Mouse (Mus musculus) cerebellum, postnatal 14 days (tissue): ENCODE measurements around the gene Apobec3.

Experiments
- DNase-seq, 2 experiments: peaks; one replicate each; pipeline ENCODE4 v3.0.0; 2021; ENCODE audit warnings: mixed read lengths in 2 of 2

The Apobec3 gene

GRCm38 (mm10) chr15:79951730-79952503 is 60.5 kb downstream of the Apobec3 start:
- DNase-seq: no peak

- no peak for DNase-seq
These were observed 61.2 kb downstream of the Apobec3 start for GRCm38 (mm10) chr15:79952504-79953231.

- no peak for DNase-seq
These were observed 62.0 kb downstream of the Apobec3 start for GRCm38 (mm10) chr15:79953470-79953869.

GRCm38 (mm10) chr15:79956559-79956958 is 65.1 kb downstream of the Apobec3 start:
- no peak for DNase-seq

GRCm38 (mm10) chr15:79958418-79958817 is 67.0 kb downstream of the Apobec3 start:
- DNase-seq: no peak

GRCm38 (mm10) chr15:79961366-79961921 is 70.0 kb downstream of the Apobec3 start:
- peak in 1 of 2 experiments; percentile 41 for DNase-seq

GRCm38 (mm10) chr15:79962661-79963060 is 71.2 kb downstream of the Apobec3 start:
- DNase-seq: peak; percentile 71 to 80

GRCm38 (mm10) chr15:79964376-79964775 is 72.9 kb downstream of the Apobec3 start:
- no peak for DNase-seq
